Mouse (Mus musculus) midbrain, embryonic 11.5 days (tissue): Measurements from ENCODE around the gene Ece1. TPM values are rescaled to one million over a fixed set of nuclear protein-coding genes. Genes with fewer than 3 reads are reported as not detected.

Source experiments
- ATAC-seq: fragments of 200-750 bp; cut with Nextera tagmentation; 2 replicates; pipeline ENCODE4 v1.8.0; 2017; ENCODE audit warnings: moderate TSS enrichment, moderate library complexity; ENCODE audit not compliant: low FRiP score
- DNase-seq: peaks from one replicate; pipeline ENCODE4 v3.0.0; 2015; ENCODE audit warnings: low spot score; ENCODE audit errors: missing footprints
- H3K27ac ChIP-seq: fragments of 300-500 bp; sonication (generic); 2 replicates; pipeline ENCODE4 v1.5.1; 2014; ENCODE audit warnings: low read depth, low read length
- H3K27me3 ChIP-seq: fragments of 300-500 bp; sonication (generic); 2 replicates; pipeline ENCODE4 v1.6.1; 2014; ENCODE audit warnings: mild to moderate bottlenecking, low read length, moderate library complexity, mixed read lengths; ENCODE audit not compliant: control insufficient read depth, insufficient read depth
- H3K36me3 ChIP-seq: fragments of 300-500 bp; sonication (generic); 2 replicates; pipeline ENCODE4 v1.6.1; 2014; ENCODE audit warnings: mild to moderate bottlenecking, low read length, moderate library complexity, mixed read lengths; ENCODE audit not compliant: control insufficient read depth, insufficient read depth
- H3K4me1 ChIP-seq: fragments of 300-500 bp; sonication (generic); 2 replicates; pipeline ENCODE4 v1.6.1; 2014; ENCODE audit warnings: low read length; ENCODE audit not compliant: control insufficient read depth, insufficient read depth
- H3K4me2 ChIP-seq: fragments of 300-500 bp; sonication (generic); 2 replicates; pipeline ENCODE4 v1.6.1; 2014; ENCODE audit warnings: mild to moderate bottlenecking, moderate library complexity
- H3K4me3 ChIP-seq: fragments of 300-500 bp; sonication (generic); 2 replicates; pipeline ENCODE4 v1.5.1; 2014; ENCODE audit warnings: low read depth, low read length
- H3K9ac ChIP-seq: fragments of 300-500 bp; sonication (generic); 2 replicates; pipeline ENCODE4 v1.6.1; 2014; ENCODE audit warnings: low read length
- H3K9me3 ChIP-seq: fragments of 300-500 bp; sonication (generic); 2 replicates; pipeline ENCODE4 v1.6.1; 2016; ENCODE audit warnings: low read length; ENCODE audit not compliant: control insufficient read depth
- WGBS: fragments of 180-500 bp; shearing (Covaris S2); extraction: QIAGEN DNeasy Blood & Tissue Kit; methylation state at CpG from one replicate; pipeline ENCODE4 v1.1.7; 2014; 5-methylcytosine and 5-hydroxymethylcytosine counted together
- polyA plus RNA-seq: library from polyadenylated mRNA; unstranded; fragments of >200 nt; fragmentation: Nextera tagmentation; extraction: Ambion mirVana; gene quantifications from 2 replicates; pipeline ENCODE4 v1.2.1, GENCODE M21; 2014

Gene Ece1
- polyA plus RNA-seq, 1 experiment from 2014 or later: 26.6 TPM

- no peak overlapping the region for H3K27ac ChIP-seq
- DNase-seq: no peak
- peaks cover 15% of the 10 kb centered on the region for H3K36me3 ChIP-seq
- no peaks in the 10 kb centered on the region for H3K27me3 ChIP-seq
- 95% methylated on average over 4 of the region's 4 CpGs for whole genome bisulfite sequencing
- ATAC-seq: no peak
- H3K9ac ChIP-seq: no peak overlapping the region
- no peak overlapping the region for H3K4me3 ChIP-seq
- H3K9me3 ChIP-seq: no peaks in the 10 kb centered on the region
- no peak overlapping the region for H3K4me2 ChIP-seq
- H3K4me1 ChIP-seq: no peaks in the 10 kb centered on the region
Observed at GRCm38 (mm10) chr4:138009786-138010502, 147.9 kb downstream of the Ece1 start.

GRCm38 (mm10) chr4:138013723-138014479 is 151.9 kb downstream of the Ece1 start:
- 96% methylated on average over 14 of the region's 15 CpGs for WGBS
- no peaks in the 10 kb centered on the region for H3K9me3 ChIP-seq
- no peak overlapping the region for H3K4me3 ChIP-seq
- H3K36me3 ChIP-seq: peaks cover 19% of the 10 kb centered on the region
- no peak overlapping the region for H3K27ac ChIP-seq
- no peaks in the 10 kb centered on the region for H3K27me3 ChIP-seq
- ATAC-seq (no peak), DNase-seq (no peak)
- H3K4me2 ChIP-seq: no peak overlapping the region
- H3K9ac ChIP-seq: no peak overlapping the region
- H3K4me1 ChIP-seq: no peaks in the 10 kb centered on the region

Other genes with a start within 250 kb of the Ece1 start
- 4.6 and 4.9 TPM in 2 replicates for gene Rap1gap, start 197.5 kb upstream of the Ece1 start, polyA plus RNA-seq
- 23.7 and 24.5 TPM in 2 replicates for gene Alpl, start 65.9 kb upstream of the Ece1 start, polyA plus RNA-seq
- 39.5 and 41.9 TPM in 2 replicates for gene Eif4g3, start 130.8 kb downstream of the Ece1 start, polyA plus RNA-seq